Mouse (Mus musculus): ENCODE results near the gene Trim66. TPM values are rescaled to one million over a fixed set of nuclear protein-coding genes. Genes with fewer than 3 reads are reported as not detected.

Trim66 gene
- polyA plus RNA-seq, 1 experiment = 0.55 TPM

DNA sequence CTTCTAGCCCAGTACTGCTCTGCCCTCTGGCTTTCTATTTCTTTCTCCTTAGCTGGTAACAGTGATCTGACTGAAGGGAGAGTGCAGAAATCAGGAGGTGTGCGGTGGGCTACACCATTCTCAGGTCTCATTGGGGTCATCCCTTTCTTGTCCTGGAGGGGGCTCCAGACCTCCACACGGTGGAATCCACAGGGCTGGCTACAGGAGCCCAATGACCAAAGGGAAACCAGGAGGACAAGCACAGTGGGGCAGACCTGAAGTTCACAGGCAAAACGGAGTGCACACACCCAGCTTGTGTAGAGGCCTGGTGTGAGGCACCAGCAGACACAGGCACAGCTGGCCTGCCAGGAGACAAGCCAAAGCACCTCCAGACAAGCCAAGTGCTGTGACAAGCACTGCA is 20.4 kb upstream of the Trim66 start:
- H3K36me3 ChIP-seq (ENCODE audit: control insufficient read depth, insufficient read depth) = peaks cover 38% of the 10 kb centered on the region
- H3K79me2 ChIP-seq (ENCODE audit: control insufficient read depth, insufficient read depth) = no peaks in the 10 kb centered on the region
- no peak overlapping the region for H3K4me2 ChIP-seq (ENCODE audit: low read depth)
- no peak overlapping the region for H3ac ChIP-seq (ENCODE audit: control insufficient read depth, insufficient read length)
- no peak for TF ChIP-seq TCF12 (IDR thresholded peaks at IDR 0.05; ENCODE audit: insufficient read depth, poor library complexity, severe bottlenecking)
- TF ChIP-seq MYOG (IDR thresholded peaks at IDR 0.05; ENCODE audit: control insufficient read depth in 1 of 3, insufficient read depth in 1 of 3, insufficient read length in 2 of 3, low read depth in 2 of 3) = peak in 1 of 3 experiments; percentile 20
- no peaks in the 10 kb centered on the region for H3K27me3 ChIP-seq (ENCODE audit: control insufficient read depth, insufficient read depth, insufficient read length)
- H3K4me3 ChIP-seq = no peak overlapping the region

DNA sequence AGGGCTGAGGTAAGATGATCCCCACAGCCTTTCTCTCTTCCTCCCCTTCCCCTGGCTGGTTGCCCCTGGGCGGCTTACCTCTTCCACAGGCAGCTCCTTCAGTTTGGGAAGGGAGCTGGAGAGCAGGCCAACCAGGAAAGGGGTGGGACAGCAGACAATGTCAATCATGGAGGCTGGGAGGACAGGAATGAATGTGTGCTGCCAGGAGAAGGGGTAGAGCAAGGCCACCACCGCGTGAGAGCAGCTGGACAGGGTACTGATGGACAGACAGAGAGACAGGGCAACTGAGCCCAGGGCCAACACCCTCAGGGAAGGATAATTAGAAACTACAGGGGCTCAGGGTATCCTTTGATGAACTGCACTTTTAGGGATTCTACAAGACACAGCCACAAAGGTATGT is 19.6 kb upstream of the Trim66 start:
- Histone ChIP-seq H3K4me2 (ENCODE audit: low read depth) (no peak overlapping the region), H3K79me2 (ENCODE audit: control insufficient read depth, insufficient read depth) (no peaks in the 10 kb centered on the region), H3ac (ENCODE audit: control insufficient read depth, insufficient read length) (no peak overlapping the region), H3K36me3 (ENCODE audit: control insufficient read depth, insufficient read depth) (peaks cover 46% of the 10 kb centered on the region), H3K27me3 (ENCODE audit: control insufficient read depth, insufficient read depth, insufficient read length) (no peaks in the 10 kb centered on the region), H3K4me3 (no peak overlapping the region)
- TF ChIP-seq POLR2AphosphoS2 (IDR thresholded peaks at IDR 0.05; ENCODE audit: insufficient read length, low read depth) (peak; percentile 56), POLR2A (IDR thresholded peaks at IDR 0.05; ENCODE audit: insufficient read length, low read depth) (no peak)

DNA sequence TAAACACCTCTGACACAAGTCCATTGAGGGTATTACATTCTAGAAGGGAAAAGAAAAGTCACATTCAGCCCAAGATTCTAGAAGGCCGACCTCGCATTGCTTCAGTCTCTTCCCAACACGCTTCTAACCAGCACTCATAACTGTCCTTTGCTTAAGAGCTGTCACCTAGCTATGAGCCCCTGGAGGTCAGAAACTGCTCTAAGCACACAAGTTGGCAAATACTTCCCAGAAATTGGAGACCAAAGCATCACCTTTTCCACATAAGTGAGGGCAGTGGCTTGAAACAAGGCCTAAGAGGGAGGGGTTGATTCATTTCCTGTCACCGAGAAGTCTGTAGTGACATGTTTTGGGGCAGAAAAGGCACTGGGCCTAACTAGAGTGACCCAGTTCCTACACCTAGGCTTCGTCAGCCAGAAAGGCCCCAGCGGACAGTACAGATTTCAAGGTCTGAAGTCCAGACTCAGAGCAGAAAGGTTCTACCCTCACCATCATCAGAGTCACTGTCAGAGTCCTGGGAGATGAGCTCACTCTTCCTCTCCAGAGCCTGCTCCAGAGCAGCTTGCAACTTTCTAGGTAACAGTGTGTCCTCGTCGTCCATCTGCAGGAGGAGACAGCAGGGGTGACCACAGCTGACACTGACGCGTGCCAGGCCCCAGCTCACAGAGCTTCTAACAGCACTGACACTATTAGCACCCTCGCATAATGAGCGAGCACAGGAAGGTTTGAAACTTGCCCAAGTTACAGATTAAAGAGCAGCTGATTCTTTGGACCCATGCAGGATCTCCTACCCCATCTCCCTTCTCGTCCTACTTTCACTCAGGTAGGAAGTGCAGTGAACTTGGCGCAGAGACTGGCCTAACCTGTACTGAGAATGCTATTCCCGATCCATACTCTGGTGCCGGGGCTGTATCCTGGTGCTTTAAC is 18.1 kb upstream of the Trim66 start:
- no peak overlapping the region for H3K4me3 ChIP-seq
- no peak overlapping the region for H3ac ChIP-seq (ENCODE audit: control insufficient read depth, insufficient read length)
- H3K79me2 ChIP-seq (ENCODE audit: control insufficient read depth, insufficient read depth) = peaks cover 10% of the 10 kb centered on the region
- H3K36me3 ChIP-seq (ENCODE audit: control insufficient read depth, insufficient read depth) = peaks cover 56% of the 10 kb centered on the region
- no peak overlapping the region for H3K4me2 ChIP-seq (ENCODE audit: low read depth)
- TF ChIP-seq REST (IDR thresholded peaks at IDR 0.05; ENCODE audit: insufficient read depth, insufficient read length) (no peak), SRF (IDR thresholded peaks at IDR 0.05; ENCODE audit: control insufficient read depth, insufficient read length, low read depth) (no peak), MAX (IDR thresholded peaks at IDR 0.05; ENCODE audit: low read depth) (no peak), POLR2AphosphoS2 (IDR thresholded peaks at IDR 0.05; ENCODE audit: insufficient read length, low read depth) (peak; percentile 87), CEBPB (IDR thresholded peaks at IDR 0.05; ENCODE audit: insufficient read depth, poor library complexity, severe bottlenecking) (no peak), MYOD1 (IDR thresholded peaks at IDR 0.05; ENCODE audit: control insufficient read depth in 1 of 3, insufficient read length in 2 of 3, low read depth in 2 of 3) (no peak), USF1 (IDR thresholded peaks at IDR 0.05; ENCODE audit: low read depth) (no peak)
- no peaks in the 10 kb centered on the region for H3K27me3 ChIP-seq (ENCODE audit: control insufficient read depth, insufficient read depth, insufficient read length)

DNA sequence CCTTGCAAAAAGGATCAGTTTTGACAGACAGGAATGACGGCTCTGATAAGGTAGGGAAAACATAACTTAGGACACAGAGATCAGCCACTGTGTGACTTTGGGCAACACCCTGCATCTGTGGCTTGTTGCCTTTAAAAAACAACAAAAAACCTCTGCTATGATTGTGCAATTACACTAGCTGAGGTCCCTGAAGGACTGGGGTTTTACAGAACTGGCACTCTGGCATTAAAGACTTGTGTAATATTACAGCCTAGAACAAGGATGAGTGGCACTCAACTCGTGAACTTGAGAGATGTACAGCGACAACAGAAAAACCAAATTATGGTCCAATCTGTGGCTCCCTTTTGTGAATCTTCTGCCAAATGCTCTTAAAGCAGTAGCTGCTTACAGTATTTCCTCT is 16.8 kb upstream of the Trim66 start:
- Histone ChIP-seq H3K79me2 (ENCODE audit: control insufficient read depth, insufficient read depth) (peaks cover 22% of the 10 kb centered on the region), H3K36me3 (ENCODE audit: control insufficient read depth, insufficient read depth) (peaks cover 55% of the 10 kb centered on the region), H3K27me3 (ENCODE audit: control insufficient read depth, insufficient read depth, insufficient read length) (no peaks in the 10 kb centered on the region), H3K4me3 (no peak overlapping the region), H3ac (ENCODE audit: control insufficient read depth, insufficient read length) (no peak overlapping the region), H3K4me2 (ENCODE audit: low read depth) (no peak overlapping the region)
- peak; percentile 53; the same call in 1 of the 2 replicates for TF ChIP-seq CEBPB (IDR thresholded peaks at IDR 0.05; ENCODE audit: insufficient read depth, poor library complexity, severe bottlenecking)
- no peak for TF ChIP-seq USF1 (IDR thresholded peaks at IDR 0.05; ENCODE audit: low read depth)

DNA sequence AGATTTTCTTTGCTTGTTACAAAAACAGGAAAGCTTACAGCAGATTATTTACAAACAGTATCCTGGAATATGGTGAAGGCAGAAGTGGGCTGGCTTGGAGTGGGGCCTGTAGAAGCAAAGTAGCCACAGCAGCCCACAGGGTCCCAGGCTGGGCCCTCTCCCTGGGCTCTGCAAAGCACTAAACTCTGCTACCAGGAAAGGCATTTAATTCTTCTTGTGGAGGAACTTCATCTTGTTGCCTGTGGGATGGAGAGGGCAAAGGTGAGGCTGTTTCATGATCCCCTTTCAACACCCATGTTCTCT is 16.5 kb upstream of the Trim66 start:
- peaks cover 55% of the 10 kb centered on the region for H3K36me3 ChIP-seq (ENCODE audit: control insufficient read depth, insufficient read depth)
- H3ac ChIP-seq (ENCODE audit: control insufficient read depth, insufficient read length) = no peak overlapping the region
- TF ChIP-seq MAX (IDR thresholded peaks at IDR 0.05; ENCODE audit: low read depth) = no peak
- no peak for TF ChIP-seq TCF12 (IDR thresholded peaks at IDR 0.05; ENCODE audit: insufficient read depth, poor library complexity, severe bottlenecking)
- TF ChIP-seq REST (IDR thresholded peaks at IDR 0.05; ENCODE audit: insufficient read depth, insufficient read length) = no peak
- no peak for TF ChIP-seq MYOG (IDR thresholded peaks at IDR 0.05; ENCODE audit: control insufficient read depth in 1 of 3, insufficient read depth in 1 of 3, insufficient read length in 2 of 3, low read depth in 2 of 3)
- no peak for TF ChIP-seq POLR2A (IDR thresholded peaks at IDR 0.05; ENCODE audit: insufficient read length, low read depth)
- no peak for TF ChIP-seq POLR2AphosphoS2 (IDR thresholded peaks at IDR 0.05; ENCODE audit: insufficient read length, low read depth)
- no peak for TF ChIP-seq TCF3 (IDR thresholded peaks at IDR 0.05; ENCODE audit: insufficient read length, low read depth)
- no peak for TF ChIP-seq CEBPB (IDR thresholded peaks at IDR 0.05; ENCODE audit: insufficient read depth, poor library complexity, severe bottlenecking)
- TF ChIP-seq E2F4 (IDR thresholded peaks at IDR 0.05; ENCODE audit: insufficient read depth) = no peak
- TF ChIP-seq SRF (IDR thresholded peaks at IDR 0.05; ENCODE audit: control insufficient read depth, insufficient read length, low read depth) = no peak
- no peak for TF ChIP-seq MYOD1 (IDR thresholded peaks at IDR 0.05; ENCODE audit: control insufficient read depth in 1 of 3, insufficient read length in 2 of 3, low read depth in 2 of 3)
- no peak for TF ChIP-seq USF1 (IDR thresholded peaks at IDR 0.05; ENCODE audit: low read depth)
- H3K79me2 ChIP-seq (ENCODE audit: control insufficient read depth, insufficient read depth) = peaks cover 26% of the 10 kb centered on the region
- H3K4me3 ChIP-seq = no peak overlapping the region
- no peaks in the 10 kb centered on the region for H3K27me3 ChIP-seq (ENCODE audit: control insufficient read depth, insufficient read depth, insufficient read length)
- H3K4me2 ChIP-seq (ENCODE audit: low read depth) = no peak overlapping the region

Data from myocyte (in vitro differentiated cells).